Mouse (Mus musculus) heart, embryonic 14.5 days (tissue): Measurements from ENCODE around the gene Fam102a. TPM values are rescaled to one million over a fixed set of nuclear protein-coding genes. Genes with fewer than 3 reads are reported as not detected.

Experiments
- ATAC-seq: fragments of 200-750 bp; cut with Nextera tagmentation; 2 replicates; pipeline ENCODE4 v1.8.0; 2017; ENCODE audit warnings: low read depth, moderate TSS enrichment; ENCODE audit not compliant: insufficient number of reproducible peaks, insufficient read depth, low FRiP score
- H3K27ac ChIP-seq, 2 experiments: fragments of 200-500 bp in 1 of 2; fragments of 300-500 bp in 1 of 2; sonication (generic) in 1 of 2; replicated peaks in 1 of 2; 2 replicates each; pipeline ENCODE4 v1.5.1; 2012 to 2014; ENCODE audit warnings: low read depth in 2 of 2, low read length in 2 of 2, control low read depth in 1 of 2, mild to moderate bottlenecking in 1 of 2, mixed read lengths in 1 of 2; ENCODE audit not compliant: control insufficient read depth in 1 of 2, insufficient read depth in 1 of 2
- H3K27me3 ChIP-seq: fragments of 300-500 bp; sonication (generic); 2 replicates; pipeline ENCODE4 v1.6.1; 2014; ENCODE audit warnings: mild to moderate bottlenecking, low read length, control low read depth; ENCODE audit not compliant: control insufficient read depth, insufficient read depth
- H3K36me3 ChIP-seq: fragments of 300-500 bp; sonication (generic); 2 replicates; pipeline ENCODE4 v1.6.1; 2014; ENCODE audit warnings: mild to moderate bottlenecking, control low read depth, low read length, mixed read lengths; ENCODE audit not compliant: control insufficient read depth, insufficient read depth
- H3K4me1 ChIP-seq, 2 experiments: fragments of 200-500 bp in 1 of 2; fragments of 300-500 bp in 1 of 2; sonication (generic) in 1 of 2; 2 replicates each; pipeline ENCODE4 v1.6.1; 2012 to 2014; ENCODE audit warnings: low read length in 2 of 2, control low read depth in 1 of 2, mixed read lengths in 1 of 2; ENCODE audit not compliant: control insufficient read depth in 2 of 2, insufficient read depth in 2 of 2
- H3K4me2 ChIP-seq: fragments of 300-500 bp; sonication (generic); 2 replicates; pipeline ENCODE4 v1.6.1; 2014; ENCODE audit warnings: mild to moderate bottlenecking, low read length
- H3K4me3 ChIP-seq, 2 experiments: fragments of 200-500 bp in 1 of 2; fragments of 300-500 bp in 1 of 2; sonication (generic) in 1 of 2; 2 replicates each; pipeline ENCODE4 v1.5.1; 2012 to 2014; ENCODE audit warnings: low read length in 2 of 2, mild to moderate bottlenecking in 2 of 2, control low read depth in 1 of 2, low read depth in 1 of 2, moderate library complexity in 1 of 2; ENCODE audit not compliant: control insufficient read depth in 1 of 2, insufficient read depth in 1 of 2
- H3K9ac ChIP-seq: fragments of 300-500 bp; sonication (generic); 2 replicates; pipeline ENCODE4 v1.6.1; 2014; ENCODE audit warnings: mild to moderate bottlenecking, low read length
- H3K9me3 ChIP-seq: fragments of 300-500 bp; sonication (generic); 2 replicates; pipeline ENCODE4 v1.6.1; 2016; ENCODE audit warnings: low read length, control low read depth; ENCODE audit not compliant: control insufficient read depth
- WGBS: fragments of 180-500 bp; shearing (Covaris S2); extraction: QIAGEN DNeasy Blood & Tissue Kit; methylation state at CpG from one replicate; pipeline ENCODE4 v1.1.7; 2014; 5-methylcytosine and 5-hydroxymethylcytosine counted together
- polyA plus RNA-seq: library from polyadenylated mRNA; unstranded; fragments of >200 nt; fragmentation: Nextera tagmentation; extraction: Ambion mirVana; gene quantifications from 2 replicates; pipeline ENCODE4 v1.2.1, GENCODE M21; 2014

Gene Fam102a
- polyA plus RNA-seq, 1 experiment from 2014 or later = 6.3 TPM

DNA sequence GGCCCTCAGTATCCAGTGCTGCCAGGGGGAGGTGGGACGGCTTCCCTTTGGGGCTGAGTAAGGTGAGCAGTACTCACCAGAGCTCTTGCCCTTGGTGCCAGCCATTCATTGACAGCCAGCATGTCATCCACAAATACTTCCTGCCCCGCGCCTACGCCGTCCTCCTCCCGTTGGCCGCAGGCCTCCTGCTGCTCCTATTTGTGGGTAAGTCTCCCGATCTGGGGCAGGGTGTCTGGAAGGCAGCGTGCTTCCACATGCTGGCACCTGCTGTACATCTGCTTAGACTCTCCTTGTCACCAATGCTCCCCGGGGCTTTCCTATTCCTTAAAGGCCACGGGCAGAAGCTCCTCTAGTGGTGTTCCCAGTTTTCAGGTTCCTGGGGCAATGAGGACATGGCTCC is 37.1 kb downstream of the Fam102a start:
- no peaks in the 10 kb centered on the region for H3K9me3 ChIP-seq
- H3K27ac ChIP-seq = no peak overlapping the region
- ATAC-seq = no peak
- H3K36me3 ChIP-seq = peaks cover 23% of the 10 kb centered on the region
- no peak overlapping the region for H3K9ac ChIP-seq
- WGBS = 88% methylated on average over 11 of the region's 11 CpGs
- peaks cover 3 to 17% of the 10 kb centered on the region in 2 experiments; a peak in 3 of 4 replicates for H3K4me1 ChIP-seq
- no peak overlapping the region for H3K4me2 ChIP-seq
- no peak overlapping the region for H3K4me3 ChIP-seq
- peaks cover 8% of the 10 kb centered on the region; the same call in 1 of the 2 replicates for H3K27me3 ChIP-seq

- no peak for ATAC-seq
- Histone ChIP-seq H3K27ac (no peak within 1 kb of the TSS), H3K9me3 (no peaks in the 10 kb centered on the region), H3K27me3 (peaks cover 23% of the 10 kb centered on the region), H3K4me1 (peaks cover 3 to 17% of the 10 kb centered on the region in 2 experiments; a peak in 3 of 4 replicates), H3K9ac (peak within 1 kb of the TSS; percentile 58), H3K4me2 (peak within 1 kb of the TSS; percentile 78), H3K36me3 (peaks cover 14% of the 10 kb centered on the region; the same call in 1 of the 2 replicates), H3K4me3 (peak within 1 kb of the TSS; percentile 22 to 39)
- WGBS = 77% methylated on average over 6 of the region's 6 CpGs
Observed at GRCm38 (mm10) chr2:32574497-32574896, 39.4 kb downstream of the Fam102a start, which contains the start of gene Pip5kl1. TSS of gene Pip5kl1 (plus strand) at chr2:32574797.

DNA sequence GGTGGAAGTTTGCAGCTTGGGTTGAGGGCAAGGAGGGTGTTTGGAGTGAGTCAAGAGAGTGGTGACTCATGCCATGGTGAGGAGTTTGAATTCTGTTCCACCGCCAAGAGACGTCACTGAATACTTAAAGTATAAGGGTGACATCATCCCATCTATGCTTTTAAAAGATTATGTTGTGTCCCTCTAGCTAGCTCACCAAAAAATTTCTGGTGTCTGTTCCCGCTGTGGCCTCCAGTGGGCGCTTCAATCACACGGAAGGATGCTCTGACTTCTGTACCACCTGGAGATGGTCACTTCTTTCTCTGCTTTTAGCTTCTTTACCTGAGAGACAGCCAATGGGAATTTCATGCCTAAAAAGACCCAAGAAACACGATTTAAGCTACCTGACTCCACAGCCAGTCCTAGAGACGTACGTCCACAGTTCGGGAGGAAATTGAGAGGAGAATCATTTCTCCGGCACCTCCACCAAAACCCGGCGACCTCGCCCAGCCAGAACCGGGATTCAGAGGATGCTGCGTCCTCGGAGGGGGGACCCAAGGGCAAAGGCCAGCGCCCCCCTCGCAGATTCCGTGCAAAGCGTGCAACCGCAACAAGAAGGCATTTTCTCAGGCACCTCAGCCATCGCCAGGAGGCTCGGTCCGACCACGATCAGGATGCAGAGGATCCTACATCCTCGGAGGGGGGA is 39.9 kb downstream of the Fam102a start:
- no peaks in the 10 kb centered on the region for H3K9me3 ChIP-seq
- H3K36me3 ChIP-seq = peaks cover 14% of the 10 kb centered on the region; the same call in 1 of the 2 replicates
- peaks cover 3 to 17% of the 10 kb centered on the region in 2 experiments; a peak in 3 of 4 replicates for H3K4me1 ChIP-seq
- H3K4me3 ChIP-seq = peak overlapping the region; percentile 22 to 39
- ATAC-seq = no peak
- WGBS = 2% methylated on average over 26 of the region's 26 CpGs
- H3K9ac ChIP-seq = peak overlapping the region; percentile 58
- H3K27me3 ChIP-seq = peaks cover 28% of the 10 kb centered on the region
- no peak overlapping the region for H3K27ac ChIP-seq
- H3K4me2 ChIP-seq = peak overlapping the region; percentile 78

DNA sequence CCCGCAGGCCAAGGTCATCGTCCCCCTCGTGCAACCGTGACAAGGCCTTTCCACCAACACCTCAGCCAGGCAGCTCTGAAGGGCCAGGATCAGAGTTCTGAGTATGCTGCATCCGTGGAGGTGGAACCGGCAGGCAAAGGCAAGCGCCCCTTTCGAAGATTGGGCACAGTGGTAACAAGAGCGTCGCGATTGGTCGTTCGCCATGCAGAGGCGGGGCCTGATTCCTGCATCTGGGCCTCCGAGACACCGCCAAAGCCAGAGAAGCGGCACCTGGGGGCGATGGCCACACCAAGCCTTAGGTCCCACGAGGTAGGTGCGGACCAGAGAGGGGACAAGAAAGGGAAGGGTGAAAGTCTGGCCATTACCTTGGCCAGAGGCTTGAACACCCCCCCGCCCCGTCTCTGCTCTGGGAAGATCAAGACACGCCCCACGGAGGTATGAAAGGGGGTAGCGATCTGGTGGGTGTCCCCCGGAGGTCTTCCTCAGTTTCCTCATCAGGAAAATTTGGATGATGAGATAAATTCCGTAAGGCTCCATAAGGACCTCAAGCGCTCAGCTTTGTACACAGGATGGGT is 40.5 kb downstream of the Fam102a start, which contains the start of gene 9430097D07Rik:
Gene 9430097D07Rik (minus strand): TSS at position 99 of the 575 bp plus-strand sequence.
- WGBS = 6% methylated on average over 28 of the region's 28 CpGs
- Histone ChIP-seq H3K27me3 (peaks cover 34% of the 10 kb centered on the region), H3K4me1 (peaks cover 3 to 17% of the 10 kb centered on the region in 2 experiments; a peak in 3 of 4 replicates), H3K4me2 (peak within 1 kb of the TSS; percentile 78), H3K9ac (peak within 1 kb of the TSS; percentile 58), H3K9me3 (no peaks in the 10 kb centered on the region), H3K36me3 (peaks cover 14% of the 10 kb centered on the region; the same call in 1 of the 2 replicates), H3K27ac (no peak within 1 kb of the TSS), H3K4me3 (peak within 1 kb of the TSS; percentile 22 to 39)
- ATAC-seq = no peak

DNA sequence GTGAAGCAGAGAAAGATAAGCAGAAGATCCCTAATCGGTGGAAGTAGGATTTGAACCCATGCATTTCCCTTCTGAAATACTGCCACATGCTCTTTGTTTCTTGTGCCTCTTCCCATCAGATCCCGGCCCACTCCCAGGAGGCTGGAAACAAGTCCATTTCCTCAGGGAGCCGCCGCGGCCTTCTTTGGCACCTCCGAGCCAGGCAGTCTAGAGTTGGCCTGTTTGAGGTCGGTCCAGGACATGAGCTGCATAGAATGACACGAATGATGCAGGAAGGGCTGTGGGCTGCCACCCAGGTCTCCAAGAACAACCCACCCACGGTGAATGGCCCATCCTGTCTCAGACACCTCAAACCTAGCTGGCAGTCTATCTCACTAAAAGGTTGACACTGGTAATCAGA is 41.4 kb downstream of the Fam102a start:
- Histone ChIP-seq H3K4me2 (no peak overlapping the region), H3K9ac (no peak overlapping the region), H3K9me3 (no peaks in the 10 kb centered on the region), H3K4me1 (peaks cover 4 to 14% of the 10 kb centered on the region in 2 experiments), H3K4me3 (no peak overlapping the region), H3K27ac (no peak overlapping the region), H3K27me3 (peaks cover 36% of the 10 kb centered on the region), H3K36me3 (peaks cover 14% of the 10 kb centered on the region; the same call in 1 of the 2 replicates)
- no peak for ATAC-seq
- WGBS = 85% methylated on average over 9 of the region's 9 CpGs

DNA sequence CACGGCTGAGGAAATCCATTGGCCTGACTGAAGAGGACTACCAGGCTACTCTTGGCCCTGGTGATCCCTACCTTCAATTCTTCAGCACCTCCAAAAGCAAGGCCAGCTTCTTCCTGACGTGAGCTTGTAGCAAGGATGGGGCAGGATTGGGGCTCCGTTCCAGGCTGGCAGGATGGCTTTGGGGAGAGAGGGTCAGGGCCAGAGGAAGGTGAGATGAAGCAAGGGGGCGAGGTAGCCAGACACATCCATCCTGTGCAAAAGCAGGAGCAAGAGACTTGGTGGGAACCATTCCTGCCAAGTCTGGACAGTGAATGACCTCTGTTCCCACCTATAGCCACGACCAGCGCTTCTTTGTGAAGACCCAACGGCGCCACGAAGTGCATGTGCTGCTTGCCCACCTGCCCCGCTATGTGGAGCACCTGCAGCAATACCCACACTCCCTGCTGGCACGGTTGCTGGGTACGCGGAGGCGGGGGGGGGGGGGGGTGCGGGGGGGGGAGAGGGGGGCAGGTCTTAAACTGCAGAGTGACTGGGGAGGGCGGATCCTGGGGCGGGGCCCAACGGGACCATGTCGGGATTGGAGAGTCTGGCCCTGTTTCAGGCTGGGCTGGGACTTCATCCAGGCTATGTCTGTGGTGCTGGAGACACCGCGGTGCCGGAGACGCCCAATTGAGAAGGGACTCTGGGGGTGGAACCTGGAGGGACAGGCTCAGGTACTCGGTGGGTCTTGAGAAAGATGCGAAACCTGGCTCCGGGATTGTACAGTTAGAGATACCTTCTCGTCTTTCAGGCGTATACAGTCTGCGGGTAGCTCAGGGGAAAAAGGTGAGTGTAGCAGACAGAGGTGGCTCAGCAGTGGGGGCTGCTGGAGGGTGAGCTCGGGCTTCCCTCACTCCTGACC is 43.3 kb downstream of the Fam102a start:
- no peak for ATAC-seq
- Histone ChIP-seq H3K4me3 (no peak overlapping the region), H3K36me3 (peaks cover 2% of the 10 kb centered on the region; the same call in 1 of the 2 replicates), H3K4me2 (no peak overlapping the region), H3K9me3 (no peaks in the 10 kb centered on the region), H3K9ac (no peak overlapping the region), H3K4me1 (peaks cover 8 to 9% of the 10 kb centered on the region in 2 experiments; a peak in 3 of 4 replicates), H3K27me3 (peaks cover 39% of the 10 kb centered on the region), H3K27ac (no peak overlapping the region)
- WGBS = 33% methylated on average over 28 of the region's 30 CpGs
